Comparison of ENCODE assay signal across 7 mouse cellular contexts in genomic region chr1:136232986-136233790, GRCm38 (mm10). TPM values are rescaled to one million over a fixed set of nuclear protein-coding genes. Genes with fewer than 3 reads are reported as not detected.
DNase-seq lines count a peak whose midpoint lies in the region; ATAC-seq lines count a peak whose summit lies in the region.

No protein-coding gene starts in this region.

- no peaks in the 10 kb centered on the region for H3K36me3 ChIP-seq in forebrain, embryonic 12.5 days (replicated peaks)
- no peaks in the 10 kb centered on the region for H3K36me3 ChIP-seq in liver, embryonic 16.5 days (ENCODE audit: control insufficient read depth, insufficient read depth)

- WGBS in forebrain, embryonic 12.5 days = under 1% methylated on average over 23 of the region's 23 CpGs
- 3% methylated on average over 23 of the region's 23 CpGs for WGBS in liver, embryonic 16.5 days (ENCODE audit: insufficient replicate concordance)

- peak overlapping the region; percentile 76 for H3K4me2 ChIP-seq in forebrain, embryonic 12.5 days
- H3K4me2 ChIP-seq in liver, embryonic 16.5 days (ENCODE audit: low read depth, low read length) = peak overlapping the region; percentile 63

- 0 out of 2 replicates have a peak, but pooled peaks cover 7% of the 10 kb centered on the region for H3K27me3 ChIP-seq in forebrain, embryonic 12.5 days
- H3K27me3 ChIP-seq in liver, embryonic 16.5 days (ENCODE audit: control insufficient read depth, insufficient read depth, low read depth, low read length) = peaks cover 51% of the 10 kb centered on the region

- H3K9ac ChIP-seq in forebrain, embryonic 12.5 days = peak overlapping the region; percentile 74
- no peak overlapping the region for H3K9ac ChIP-seq in liver, embryonic 16.5 days (ENCODE audit: low read depth, low read length)

- H3K4me3 ChIP-seq in forebrain, embryonic 12.5 days (replicated peaks) = peak overlapping the region; percentile 63
- peak overlapping the region; percentile 55 for H3K4me3 ChIP-seq in liver, embryonic 16.5 days (ENCODE audit: low read depth, low read length)

- peaks cover 65% of the 10 kb centered on the region for H3K4me1 ChIP-seq in forebrain, embryonic 12.5 days
- peaks cover 2% of the 10 kb centered on the region; the same call in 1 of the 2 replicates for H3K4me1 ChIP-seq in liver, embryonic 16.5 days (ENCODE audit: control insufficient read depth, low read depth, low read length)

- no peaks in the 10 kb centered on the region for H3K9me3 ChIP-seq in forebrain, embryonic 12.5 days
- no peaks in the 10 kb centered on the region for H3K9me3 ChIP-seq in liver, embryonic 16.5 days (replicated peaks; ENCODE audit: control insufficient read depth, low read length)

- ATAC-seq in forebrain, embryonic 12.5 days (ENCODE audit: low FRiP score) = peak; percentile 25
- no peak for ATAC-seq in liver, embryonic 16.5 days (ENCODE audit: low read depth)

- DNase-seq in urinary bladder, postnatal 25 days (ENCODE audit: low spot score) = peak; percentile 17
- no peak for DNase-seq in urinary bladder, postnatal 36 days (ENCODE audit: low spot score in 2 of 2)
- no peak for DNase-seq in spleen, postnatal 36 days (ENCODE audit: low spot score in 2 of 2)
- no peak for DNase-seq in right cerebral cortex, adult 18-20 months
- DNase-seq in urinary bladder, adult 18-20 months (ENCODE audit: low spot score in 2 of 2) = no peak

- peak overlapping the region; percentile 84 for H3K27ac ChIP-seq in forebrain, embryonic 12.5 days
- no peak overlapping the region for H3K27ac ChIP-seq in liver, embryonic 16.5 days (ENCODE audit: low read length)

RNA-seq across cellular contexts. Expression of gene Inava, which starts 0.9 kb away (rescaled TPM):
- 13.9 and 15.1 TPM in 2 replicates for polyA plus RNA-seq in forebrain, embryonic 12.5 days (2016; fragmentation: Nextera tagmentation; extraction: Ambion mirVana)
- 0.07 and 0.44 TPM in 2 replicates for polyA plus RNA-seq in liver, embryonic 16.5 days (2015; fragmentation: Nextera tagmentation; extraction: Ambion mirVana)

RNA-seq across cellular contexts. Expression of gene Mroh3, which starts 20.6 kb away (rescaled TPM):
- 0.20 TPM in 1 of 2 replicates, not detected in the other for polyA plus RNA-seq in forebrain, embryonic 12.5 days (2016; fragmentation: Nextera tagmentation; extraction: Ambion mirVana)
- not detected in 2 replicates for polyA plus RNA-seq in liver, embryonic 16.5 days (2015; fragmentation: Nextera tagmentation; extraction: Ambion mirVana)

RNA-seq across cellular contexts. Expression of gene Gpr25, which starts 27.5 kb away (rescaled TPM):
- polyA plus RNA-seq in forebrain, embryonic 12.5 days (2016; fragmentation: Nextera tagmentation; extraction: Ambion mirVana) = not detected in 2 replicates
- not detected in 2 replicates for polyA plus RNA-seq in liver, embryonic 16.5 days (2015; fragmentation: Nextera tagmentation; extraction: Ambion mirVana)

Comparison
In these comparisons a context has a peak if more than half of its experiments do, and no peak if none do; other contexts are left out.
1. RNA of gene Inava, which starts 0.9 kb away (polyA plus RNA-seq): 13.9 to 15.1 TPM in forebrain, embryonic 12.5 days; 0.07 to 0.44 TPM in liver, embryonic 16.5 days; every median in the first group is over 10 times any median in the second.